ENCODE assay signal across 28 mouse cellular contexts in the genomic region with DNA sequence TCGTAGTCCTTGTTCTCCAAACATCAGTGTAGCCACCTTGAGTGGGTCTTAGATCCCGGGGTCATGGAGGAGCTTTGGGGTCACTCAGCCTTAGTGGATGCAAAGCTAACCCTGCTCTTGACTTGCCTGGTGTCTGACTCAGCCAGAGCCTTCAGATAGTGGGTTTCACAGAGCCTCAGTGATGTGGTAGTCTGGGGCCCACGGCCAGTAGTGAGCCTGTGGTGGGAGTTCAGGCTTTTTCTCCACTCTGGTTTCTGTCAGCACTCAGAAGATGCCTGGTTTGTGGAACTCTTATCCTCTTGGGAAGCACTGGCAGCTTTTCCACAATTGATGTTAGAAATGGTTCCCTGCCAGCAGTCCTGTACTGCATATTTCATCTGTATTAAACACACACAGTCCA. TPM values are rescaled to one million over a fixed set of nuclear protein-coding genes. Genes with fewer than 3 reads are reported as not detected.
A peak's percentile ranks its signal among the peaks of the same experiment; 100 is the strongest.
DNase-seq lines count a peak whose midpoint lies in the region; ATAC-seq and TF ChIP-seq lines count a peak whose summit lies in the region.
"Had no signal": no experiment of that assay in that cellular context is flagged by ENCODE, and none has a peak within 500 bp of the region (broad histone marks: within the 10 kb centered on the region; RNA-seq: fewer than 3 reads in every experiment).

No protein-coding gene starts in this region.

- H3K27me3 ChIP-seq in heart, embryonic 11.5 days (ENCODE audit: control insufficient read depth, insufficient read depth, low read length), result no peaks in the 10 kb centered on the region
- no peaks in the 10 kb centered on the region for H3K27me3 ChIP-seq in heart, embryonic 16.5 days (ENCODE audit: control insufficient read depth, insufficient read depth, low read length)
- no peaks in the 10 kb centered on the region for H3K27me3 ChIP-seq in stomach, postnatal 0 days (ENCODE audit: control insufficient read depth, insufficient read depth, low read length)
- H3K27me3 ChIP-seq: hindbrain, embryonic 12.5 days; intestine, embryonic 15.5 days had no signal

- no peak for TF ChIP-seq EP300 in stomach, postnatal 0 days (optimal IDR thresholded peaks at IDR 0.05)

- intact Hi-C loops in heart, postnatal 10 days (cut with DNase I), result no loop called here
- intact Hi-C loops in left cerebral cortex, postnatal 25 days (cut with DNase I), result no loop called here

- H3K9ac ChIP-seq in heart, embryonic 11.5 days (ENCODE audit: low read depth, low read length), result no peak overlapping the region
- H3K9ac ChIP-seq in heart, embryonic 16.5 days (ENCODE audit: low read length), result no peak overlapping the region
- H3K9ac ChIP-seq in stomach, postnatal 0 days (ENCODE audit: low read length), result no peak overlapping the region
- H3K9ac ChIP-seq: hindbrain, embryonic 12.5 days; intestine, embryonic 15.5 days; liver, embryonic 14.5 days had no signal

- no peak overlapping the region for H3K4me3 ChIP-seq in heart, embryonic 11.5 days (ENCODE audit: low read depth, low read length)
- no peak overlapping the region for H3K4me3 ChIP-seq in heart, embryonic 16.5 days (ENCODE audit: low read length)
- H3K4me3 ChIP-seq in stomach, postnatal 0 days (ENCODE audit: low read depth, low read length), result no peak overlapping the region
- H3K4me3 ChIP-seq: erythroblast, embryonic 14.5 days; hindbrain, embryonic 12.5 days; intestine, embryonic 15.5 days had no signal

- H3K27ac ChIP-seq in heart, embryonic 11.5 days (ENCODE audit: low read depth, low read length), result 0 out of 2 replicates have a peak overlapping the region, but pooled peaks have one; percentile 6
- peak overlapping the region; percentile 56; the same call in 1 of the 2 replicates for H3K27ac ChIP-seq in heart, embryonic 16.5 days (ENCODE audit: low read length)
- H3K27ac ChIP-seq in stomach, postnatal 0 days (replicated peaks), result 0 out of 2 replicates have a peak overlapping the region, but pooled peaks have one; percentile 8
- H3K27ac ChIP-seq: hindbrain, embryonic 12.5 days; hindbrain, postnatal 0 days; intestine, embryonic 15.5 days; kidney, postnatal 0 days; liver, embryonic 14.5 days; macrophage had no signal

- WGBS in heart, embryonic 11.5 days (ENCODE audit: insufficient replicate concordance), result 58% methylated on average over 3 of the region's 3 CpGs
- 49% methylated on average over 3 of the region's 3 CpGs for WGBS in heart, embryonic 16.5 days
- WGBS in stomach, postnatal 0 days, result 76% methylated on average over 3 of the region's 3 CpGs

- no peak for DNase-seq in heart, adult 9 months (ENCODE audit: low spot score in 2 of 2)
- no peak for DNase-seq in heart, adult 18-20 months
- DNase-seq in heart, postnatal 10 days, result peak; percentile 14 to 19
- DNase-seq in stomach, postnatal 0 days (ENCODE audit: low spot score), result no peak
- no peak for DNase-seq in left cerebral cortex, postnatal 25 days (ENCODE audit: low spot score in 2 of 2)
- DNase-seq: adrenal gland, adult 8-10 months; cerebellum, adult 8-10 months; cerebellum, postnatal 25 days; gastrocnemius, postnatal 10 days; kidney, adult 8-10 months; kidney, postnatal 4 days; liver; lung, adult 2 months; lung, postnatal 10 days; midbrain, embryonic 14.5 days; thymus, adult 18-20 months; thymus, postnatal 36 days had no signal

- peaks cover 21% of the 10 kb centered on the region for H3K4me1 ChIP-seq in heart, embryonic 11.5 days (ENCODE audit: control insufficient read depth, insufficient read depth, low read length)
- H3K4me1 ChIP-seq in heart, embryonic 16.5 days (ENCODE audit: control insufficient read depth, insufficient read depth, low read length), result peaks cover 28% of the 10 kb centered on the region
- no peaks in the 10 kb centered on the region for H3K4me1 ChIP-seq in stomach, postnatal 0 days (replicated peaks; ENCODE audit: control insufficient read depth, insufficient read depth)
- H3K4me1 ChIP-seq: hindbrain, embryonic 12.5 days; intestine, embryonic 15.5 days had no signal

- no peak overlapping the region for H3K4me2 ChIP-seq in heart, embryonic 11.5 days
- H3K4me2 ChIP-seq in heart, embryonic 16.5 days (ENCODE audit: low read depth, low read length), result no peak overlapping the region
- H3K4me2 ChIP-seq in stomach, postnatal 0 days (replicated peaks; ENCODE audit: low read depth), result no peak overlapping the region
- H3K4me2 ChIP-seq: hindbrain, embryonic 12.5 days; intestine, embryonic 15.5 days had no signal

- H3K36me3 ChIP-seq in heart, embryonic 11.5 days (ENCODE audit: control insufficient read depth, insufficient read depth, low read length), result no peaks in the 10 kb centered on the region
- peaks cover 5% of the 10 kb centered on the region; the same call in 1 of the 2 replicates for H3K36me3 ChIP-seq in heart, embryonic 16.5 days (ENCODE audit: control insufficient read depth, insufficient read depth)
- peaks cover 6% of the 10 kb centered on the region for H3K36me3 ChIP-seq in stomach, postnatal 0 days (ENCODE audit: control insufficient read depth, insufficient read depth, low read length)
- H3K36me3 ChIP-seq: intestine, embryonic 15.5 days had no signal

- H3K9me3 ChIP-seq in heart, embryonic 11.5 days (replicated peaks; ENCODE audit: control insufficient read depth, low read length), result no peaks in the 10 kb centered on the region
- no peaks in the 10 kb centered on the region for H3K9me3 ChIP-seq in heart, embryonic 16.5 days (replicated peaks; ENCODE audit: control insufficient read depth, low read length)
- no peaks in the 10 kb centered on the region for H3K9me3 ChIP-seq in stomach, postnatal 0 days (ENCODE audit: control insufficient read depth, low read length)
- H3K9me3 ChIP-seq: hindbrain, embryonic 12.5 days; intestine, embryonic 15.5 days had no signal

- no peak for TF ChIP-seq CTCF in stomach, postnatal 0 days (IDR thresholded peaks at IDR 0.05; ENCODE audit: low read depth)

- no peak for ATAC-seq in heart, embryonic 11.5 days (replicated peaks; ENCODE audit: insufficient number of reproducible peaks, low FRiP score, low TSS enrichment)
- ATAC-seq in heart, embryonic 16.5 days (replicated peaks; ENCODE audit: extremely low read depth, insufficient read depth, low FRiP score), result peak; percentile 60; the same call in 1 of the 2 replicates
- peak; percentile 28; the same call in 1 of the 2 replicates for ATAC-seq in stomach, postnatal 0 days (ENCODE audit: low FRiP score, low TSS enrichment)
- ATAC-seq: CD4-positive, CD25-positive, alpha-beta regulatory T cell, adult 4 months; forebrain, embryonic 16.5 days; hindbrain, postnatal 0 days; intestine, embryonic 15.5 days had no signal

RNA-seq across cellular contexts. Expression of a gene that starts 45.6 kb away (rescaled TPM):
- polyA plus RNA-seq in heart, embryonic 11.5 days (2014; fragmentation: Nextera tagmentation; extraction: Ambion mirVana), result 84.2 and 86.8 TPM in 2 replicates
- polyA plus RNA-seq in heart, embryonic 16.5 days (2015; fragmentation: Nextera tagmentation; extraction: Ambion mirVana), result 67.5 and 68.0 TPM in 2 replicates
- 100 to 1,000 TPM; 114 to 119 TPM for total RNA-seq in heart, adult 18-20 months (2021)
- total RNA-seq in heart, postnatal 10 days (2021), result 10 to 100 TPM; 87.8 to 94.6 TPM
- polyA plus RNA-seq in stomach, postnatal 0 days (2015; fragmentation: Nextera tagmentation; extraction: Ambion mirVana), result 24.1 and 25.8 TPM in 2 replicates
- 10 to 100 TPM; 58.0 to 62.3 TPM for total RNA-seq in left cerebral cortex, postnatal 25 days (2021)

RNA-seq across cellular contexts. Expression of a gene that starts 45.6 kb away (rescaled TPM):
- 82.5 and 88.1 TPM in 2 replicates for polyA plus RNA-seq in heart, embryonic 11.5 days (2014; fragmentation: Nextera tagmentation; extraction: Ambion mirVana)
- polyA plus RNA-seq in heart, embryonic 16.5 days (2015; fragmentation: Nextera tagmentation; extraction: Ambion mirVana), result 78.8 and 86.6 TPM in 2 replicates
- 10 to 100 TPM; 32.9 to 34.0 TPM for total RNA-seq in heart, adult 18-20 months (2021)
- total RNA-seq in heart, postnatal 10 days (2021), result 10 to 100 TPM; 38.5 to 40.5 TPM
- 131 and 141 TPM in 2 replicates for polyA plus RNA-seq in stomach, postnatal 0 days (2015; fragmentation: Nextera tagmentation; extraction: Ambion mirVana)
- total RNA-seq in left cerebral cortex, postnatal 25 days (2021), result 10 to 100 TPM; 57.3 to 63.6 TPM

Comparison
In these comparisons a context has a peak if more than half of its experiments do, and no peak if none do; other contexts are left out.
1. DNase-seq: peak in heart, postnatal 10 days (2 of 2); none in heart, adult 9 months (0 of 2), heart, adult 18-20 months (0 of 2), stomach, postnatal 0 days (single experiment) and left cerebral cortex, postnatal 25 days (0 of 2).
2. H3K27ac ChIP-seq: peak in every context shown above with its lines; median percentile 56 in heart, embryonic 16.5 days; 8 in stomach, postnatal 0 days; 6 in heart, embryonic 11.5 days.